Mouse (Mus musculus) kidney, adult 2 months (tissue): Measurements from ENCODE around the gene Lmx1a. TPM values are rescaled to one million over a fixed set of nuclear protein-coding genes. Genes with fewer than 3 reads are reported as not detected.
A peak's percentile ranks its signal among the peaks of the same experiment; 100 is the strongest.

Experiments used
- DNase-seq: peaks from one replicate; pipeline ENCODE4 v3.0.0; 2021
- H3K27ac ChIP-seq: fragments of 200-500 bp; 2 replicates; pipeline ENCODE4 v1.5.1; 2012; ENCODE audit warnings: low read depth, low read length, control low read depth, inconsistent platforms; ENCODE audit not compliant: insufficient read depth
- H3K27me3 ChIP-seq: fragments of 200-500 bp; replicated peaks from 2 replicates; pipeline ENCODE4 v1.6.1; 2012; ENCODE audit warnings: mild to moderate bottlenecking, moderate library complexity, low read length, inconsistent platforms; ENCODE audit not compliant: control insufficient read depth, insufficient read depth
- H3K36me3 ChIP-seq: fragments of 200-500 bp; 2 replicates; pipeline ENCODE4 v1.6.1; 2012; ENCODE audit warnings: mild to moderate bottlenecking, moderate library complexity, low read length, inconsistent platforms; ENCODE audit not compliant: control insufficient read depth, insufficient read depth
- H3K4me1 ChIP-seq: fragments of 200-500 bp; 2 replicates; pipeline ENCODE4 v1.6.1; 2011; ENCODE audit warnings: low read length; ENCODE audit not compliant: control insufficient read depth, insufficient read depth
- H3K4me3 ChIP-seq: fragments of 200-500 bp; 2 replicates; pipeline ENCODE4 v1.5.1; 2011; ENCODE audit warnings: mild to moderate bottlenecking, low read depth, low read length, control low read depth; ENCODE audit not compliant: insufficient read depth
- CTCF ChIP-seq: fragments of 200-500 bp; conservative IDR thresholded peaks from 2 replicates; pipeline ENCODE4 v1.5.1; 2011; ENCODE audit warnings: low read depth, mild to moderate bottlenecking, control low read depth, low read length, moderate library complexity, mixed read lengths; ENCODE audit not compliant: insufficient read depth, insufficient read length
- POLR2A ChIP-seq: fragments of 200-500 bp; IDR thresholded peaks from one replicate; pipeline ENCODE4 v1.6.1; 2011; ENCODE audit warnings: low read depth, low read length, control low read depth
- WGBS: fragments of 180-500 bp; shearing (Covaris S2); methylation state at CpG from one replicate; pipeline ENCODE4 v1.1.7; 2018; 5-methylcytosine and 5-hydroxymethylcytosine counted together
- polyA plus RNA-seq: library from polyadenylated mRNA; depleted of rRNA; stranded (reverse); fragments of >200 nt; gene quantifications from 2 replicates; pipeline ENCODE4 v1.2.3, GENCODE M21; 2012

Lmx1a gene
- polyA plus RNA-seq, 1 experiment, result 0.02 TPM

DNA sequence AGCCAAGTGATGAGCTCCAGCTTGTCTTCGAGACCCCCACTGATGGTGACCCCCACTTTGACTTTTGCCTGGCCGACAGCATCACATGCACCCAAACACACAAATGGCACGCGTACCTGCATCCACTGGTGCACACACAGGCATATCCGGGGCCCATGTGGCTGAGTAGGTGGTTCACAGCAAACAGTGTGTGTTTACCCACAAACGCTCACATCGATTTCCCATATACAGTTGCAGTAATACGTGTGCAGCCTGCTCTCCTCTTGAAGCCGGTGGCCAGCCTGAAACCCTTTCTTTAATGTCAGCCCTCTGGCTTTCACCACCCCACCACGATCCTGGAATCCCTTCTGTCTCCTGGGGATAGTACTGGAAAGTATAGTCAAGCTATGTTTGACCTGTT is 71.3 kb downstream of the Lmx1a start:
- H3K27me3 ChIP-seq, result no peaks in the 10 kb centered on the region
- DNase-seq, result no peak
- TF ChIP-seq CTCF, result no peak
- TF ChIP-seq POLR2A, result no peak
- H3K36me3 ChIP-seq, result no peaks in the 10 kb centered on the region
- H3K27ac ChIP-seq, result no peak overlapping the region
- 89% methylated on average over 10 of the region's 10 CpGs for WGBS
- H3K4me1 ChIP-seq, result no peaks in the 10 kb centered on the region
- H3K4me3 ChIP-seq, result no peak overlapping the region

DNA sequence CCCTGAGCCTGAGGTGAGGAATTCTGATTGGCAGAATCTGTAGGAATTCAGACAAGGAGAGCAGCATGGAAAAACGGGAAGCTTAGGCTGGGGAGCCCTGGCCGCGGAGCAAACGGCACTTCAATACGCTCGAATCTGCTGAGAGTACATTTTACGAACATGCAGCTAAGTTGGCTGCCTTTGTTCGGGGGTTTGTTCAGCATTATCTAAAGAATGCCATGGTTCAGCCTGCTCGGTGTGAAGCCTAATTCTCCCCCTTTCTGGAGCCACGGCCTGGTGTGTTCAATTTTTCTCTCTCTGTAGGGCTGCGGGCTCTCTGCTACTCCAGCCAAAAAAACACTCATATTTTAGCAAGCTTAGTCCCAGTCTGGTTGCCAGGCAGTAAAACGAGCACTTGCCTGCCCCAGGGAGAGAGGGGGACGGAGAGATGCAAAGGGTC is 72.8 kb downstream of the Lmx1a start:
- no peak for DNase-seq
- 20% methylated on average over 13 of the region's 13 CpGs for WGBS
- no peak overlapping the region for H3K27ac ChIP-seq
- no peaks in the 10 kb centered on the region for H3K36me3 ChIP-seq
- no peak for TF ChIP-seq POLR2A
- H3K4me3 ChIP-seq, result no peak overlapping the region
- H3K27me3 ChIP-seq, result no peaks in the 10 kb centered on the region
- no peaks in the 10 kb centered on the region for H3K4me1 ChIP-seq

DNA sequence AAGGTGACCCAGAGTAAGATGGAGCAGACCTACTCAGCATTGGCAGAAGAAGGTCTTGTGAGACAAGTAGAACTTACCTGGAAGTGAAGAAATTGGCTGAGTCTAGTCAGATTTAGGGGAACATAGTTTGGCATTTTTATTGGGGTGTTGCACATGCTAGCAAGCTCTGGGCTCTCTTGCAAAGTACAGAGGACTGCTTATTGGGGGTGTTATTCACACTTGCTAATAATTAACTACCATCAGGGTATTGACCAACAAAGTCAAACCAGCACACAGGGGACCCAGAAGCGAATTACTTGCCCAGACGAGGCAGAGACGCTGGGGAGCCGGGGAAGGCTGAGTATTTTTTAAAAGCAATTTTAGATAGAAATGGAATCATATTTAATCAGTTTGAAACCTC is 77.6 kb downstream of the Lmx1a start:
- no peaks in the 10 kb centered on the region for H3K36me3 ChIP-seq
- 75% methylated on average over 4 of the region's 4 CpGs for WGBS
- DNase-seq, result no peak
- H3K27me3 ChIP-seq, result no peaks in the 10 kb centered on the region
- no peaks in the 10 kb centered on the region for H3K4me1 ChIP-seq
- H3K27ac ChIP-seq, result no peak overlapping the region
- no peak overlapping the region for H3K4me3 ChIP-seq
- TF ChIP-seq CTCF (no peak), POLR2A (no peak)

DNA sequence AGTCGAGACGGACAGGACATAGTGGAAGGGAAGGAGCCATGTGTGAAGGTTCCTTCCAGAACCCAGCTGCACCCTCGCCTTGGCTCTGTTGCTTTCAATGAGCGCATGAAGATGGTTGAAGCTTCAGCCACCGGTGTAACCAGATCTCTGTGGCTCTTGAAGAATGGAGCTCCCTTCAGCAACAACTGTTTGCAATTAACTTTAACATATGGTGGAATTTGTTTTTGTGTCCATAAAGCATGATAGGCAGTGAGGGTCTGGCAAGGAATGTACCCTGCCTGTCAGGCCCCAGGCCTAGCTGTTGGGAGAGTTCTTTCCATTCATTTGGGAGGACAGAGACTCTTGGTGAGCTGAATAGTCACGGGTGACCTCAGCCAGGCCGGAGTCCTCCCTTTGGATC is 81.4 kb downstream of the Lmx1a start:
- Histone ChIP-seq H3K27ac (no peak overlapping the region), H3K4me3 (no peak overlapping the region), H3K27me3 (no peaks in the 10 kb centered on the region), H3K4me1 (no peaks in the 10 kb centered on the region), H3K36me3 (no peaks in the 10 kb centered on the region)
- TF ChIP-seq POLR2A, result no peak
- no peak for TF ChIP-seq CTCF
- WGBS, result 90% methylated on average over 7 of the region's 7 CpGs
- no peak for DNase-seq

DNA sequence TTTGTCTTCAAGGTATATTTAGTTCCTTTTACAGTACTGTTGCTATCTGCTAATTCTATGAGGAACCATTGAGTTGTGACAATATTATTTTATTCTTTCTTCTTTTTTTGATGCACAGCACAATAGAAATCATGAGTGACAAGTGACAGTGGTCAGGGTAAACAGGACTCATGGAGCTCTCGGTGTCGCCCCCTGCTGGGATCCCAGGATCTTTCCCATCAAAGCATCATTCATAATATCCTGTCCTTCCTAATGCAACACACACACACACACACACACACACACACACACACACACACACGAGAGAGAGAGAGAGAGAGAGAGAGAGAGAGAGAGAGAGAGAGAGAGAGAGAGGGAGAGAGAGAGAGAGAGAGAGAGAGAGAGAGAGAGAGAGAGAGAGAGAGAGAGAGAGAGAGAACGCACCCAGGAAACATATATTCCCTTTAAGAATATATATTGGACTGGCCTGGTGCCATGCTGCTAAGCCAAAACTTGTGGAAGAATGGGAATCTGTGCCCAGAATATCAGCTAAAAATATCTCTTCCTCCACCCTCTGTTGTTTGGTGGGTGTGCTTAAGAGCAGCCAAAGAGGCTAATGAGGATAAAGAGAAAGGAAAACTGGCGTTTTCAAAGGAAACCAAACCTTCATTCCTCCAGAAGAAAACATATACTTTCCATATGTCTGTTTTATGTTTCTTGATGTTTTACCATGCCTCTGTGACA is 90.9 kb downstream of the Lmx1a start:
- WGBS, result 80% methylated on average over 4 of the region's 5 CpGs
- no peak overlapping the region for H3K27ac ChIP-seq
- H3K27me3 ChIP-seq, result no peaks in the 10 kb centered on the region
- no peak overlapping the region for H3K4me3 ChIP-seq
- no peaks in the 10 kb centered on the region for H3K4me1 ChIP-seq
- H3K36me3 ChIP-seq, result no peaks in the 10 kb centered on the region
- DNase-seq, result no peak
- TF ChIP-seq CTCF (no peak), POLR2A (no peak)

DNA sequence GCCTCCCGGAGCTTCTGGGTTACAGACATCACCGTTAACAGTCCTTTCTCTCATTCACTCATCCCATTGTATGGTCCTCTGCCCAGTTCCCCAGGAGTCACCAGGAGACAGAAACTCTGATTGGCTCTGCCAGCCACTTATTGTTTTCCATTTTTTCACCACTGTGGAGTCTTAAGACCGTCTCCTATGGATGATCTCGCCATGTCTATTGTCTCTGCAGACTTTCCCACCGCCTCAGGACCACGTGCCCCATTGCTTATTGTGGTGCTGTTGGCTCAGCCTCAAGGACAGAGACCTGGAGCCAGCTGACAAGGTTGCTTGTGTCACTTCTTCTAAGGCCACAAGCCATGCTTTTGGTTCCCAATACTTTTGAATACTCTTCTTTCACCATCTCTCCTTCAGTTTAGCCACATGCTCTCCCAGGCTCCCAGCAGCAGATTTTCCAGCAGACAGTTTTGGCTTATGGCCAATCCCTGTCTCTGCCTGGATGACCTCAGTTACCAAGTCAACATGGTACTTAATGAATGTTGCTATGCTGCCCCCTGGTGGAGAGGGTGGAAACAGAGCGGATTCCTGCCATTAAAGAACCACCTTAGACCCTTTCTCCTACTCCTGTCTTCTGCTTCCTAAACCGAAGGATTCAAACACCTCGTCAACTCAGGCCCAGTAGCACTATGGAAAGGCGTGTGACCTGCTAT is 92.9 kb downstream of the Lmx1a start:
- no peaks in the 10 kb centered on the region for H3K27me3 ChIP-seq
- H3K36me3 ChIP-seq, result no peaks in the 10 kb centered on the region
- 60% methylated on average over 10 of the region's 10 CpGs for WGBS
- H3K27ac ChIP-seq, result no peak overlapping the region
- no peaks in the 10 kb centered on the region for H3K4me1 ChIP-seq
- H3K4me3 ChIP-seq, result no peak overlapping the region
- DNase-seq, result peak; percentile 79
- TF ChIP-seq CTCF, result peak; percentile 85
- TF ChIP-seq POLR2A, result no peak

DNA sequence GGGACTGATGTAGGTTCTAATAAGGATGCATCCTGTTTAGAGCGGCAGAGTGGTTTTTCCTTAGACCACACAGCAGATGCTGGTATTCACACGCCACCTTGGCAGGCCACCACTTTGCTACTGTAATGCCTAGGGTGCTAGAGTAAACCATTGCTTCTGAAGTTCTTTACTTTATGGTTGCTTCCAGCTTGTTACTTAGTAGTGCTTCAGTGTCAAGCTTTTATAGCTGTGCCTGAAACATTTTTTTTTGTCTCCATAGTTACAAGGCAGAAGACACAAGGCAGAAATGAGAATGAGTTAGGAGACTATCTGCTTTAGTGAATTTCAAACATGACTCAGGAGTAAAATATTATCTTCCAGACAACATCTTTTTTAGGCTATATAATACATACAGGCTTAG is 95.0 kb downstream of the Lmx1a start:
- no peaks in the 10 kb centered on the region for H3K4me1 ChIP-seq
- no peak for TF ChIP-seq POLR2A
- TF ChIP-seq CTCF, result no peak
- H3K27ac ChIP-seq, result no peak overlapping the region
- DNase-seq, result no peak
- H3K4me3 ChIP-seq, result no peak overlapping the region
- no peaks in the 10 kb centered on the region for H3K27me3 ChIP-seq
- H3K36me3 ChIP-seq, result no peaks in the 10 kb centered on the region
- WGBS, result 85% methylated on average over 2 of the region's 2 CpGs
